Mouse (Mus musculus) cerebellum, adult (tissue): ENCODE measurements around the gene Ccdc78.
"Not testable (repeated sequence)": the region's sequence is repeated elsewhere in the genome, so short reads cannot be mapped to it uniquely, and the experiment has no call there.

ENCODE experiments used
- ATAC-seq: cut with Nextera tagmentation; 2 replicates; pipeline ENCODE4 v1.9.2; 2017; ENCODE audit warnings: mild to moderate bottlenecking, moderate library complexity, mixed read lengths; ENCODE audit not compliant: insufficient number of reproducible peaks, low FRiP score, low TSS enrichment

The Ccdc78 gene

GRCm38 (mm10) chr17:25786280-25786679 lies at the start of gene Ccdc78:
Gene Ccdc78, plus strand, starts transcription at chr17:25786580.
- ATAC-seq, result no peak

GRCm38 (mm10) chr17:25738861-25739260 lies 47.5 kb upstream of the Ccdc78 start:
- no peak for ATAC-seq

- not testable (repeated sequence) for ATAC-seq
Observed at GRCm38 (mm10) chr17:25741471-25741870, 44.9 kb upstream of the Ccdc78 start.

- ATAC-seq, result no peak
Observed at GRCm38 (mm10) chr17:25743831-25744230, 42.5 kb upstream of the Ccdc78 start.

GRCm38 (mm10) chr17:25744311-25744710 lies 42.1 kb upstream of the Ccdc78 start:
- no peak for ATAC-seq

GRCm38 (mm10) chr17:25748238-25748637 lies 38.1 kb upstream of the Ccdc78 start:
- ATAC-seq, result no peak

GRCm38 (mm10) chr17:25749314-25749713 lies 37.1 kb upstream of the Ccdc78 start:
- ATAC-seq, result no peak

- ATAC-seq, result no peak
Observed at GRCm38 (mm10) chr17:25751446-25751845, 34.9 kb upstream of the Ccdc78 start.

- no peak for ATAC-seq
Observed at GRCm38 (mm10) chr17:25754241-25754640, 32.1 kb upstream of the Ccdc78 start, which contains the start of gene Msln. Gene Msln, minus strand, starts transcription at chr17:25754378.

GRCm38 (mm10) chr17:25755086-25755485 lies 31.3 kb upstream of the Ccdc78 start:
- no peak for ATAC-seq

- ATAC-seq, result no peak
Observed at GRCm38 (mm10) chr17:25755627-25756377, 30.6 kb upstream of the Ccdc78 start.

- no peak for ATAC-seq
Observed at GRCm38 (mm10) chr17:25756378-25757242, 29.8 kb upstream of the Ccdc78 start.

GRCm38 (mm10) chr17:25757691-25758090 lies 28.7 kb upstream of the Ccdc78 start:
- ATAC-seq, result no peak

- no peak for ATAC-seq
Observed at GRCm38 (mm10) chr17:25760148-25760547, 26.2 kb upstream of the Ccdc78 start.

GRCm38 (mm10) chr17:25761561-25761970 lies 24.8 kb upstream of the Ccdc78 start:
- ATAC-seq, result no peak

- ATAC-seq, result no peak
Observed at GRCm38 (mm10) chr17:25762591-25762990, 23.8 kb upstream of the Ccdc78 start.

GRCm38 (mm10) chr17:25765886-25766285 lies 20.5 kb upstream of the Ccdc78 start:
- no peak for ATAC-seq

- ATAC-seq, result no peak
Observed at GRCm38 (mm10) chr17:25769331-25769730, 17.0 kb upstream of the Ccdc78 start.

GRCm38 (mm10) chr17:25773549-25774120 lies 12.7 kb upstream of the Ccdc78 start, which contains the start of gene Narfl:
Gene Narfl, plus strand, starts transcription at chr17:25773776.
- peak; percentile 89; the same call in 1 of the 2 replicates for ATAC-seq

- no peak for ATAC-seq
Observed at GRCm38 (mm10) chr17:25775318-25776062, 10.9 kb upstream of the Ccdc78 start.
